Mouse (Mus musculus) cerebellum, adult 2 months (tissue): ENCODE measurements around the gene Gpr1.

Experiments
- CTCF ChIP-seq: fragments of 200-500 bp; IDR thresholded peaks from 2 replicates; pipeline ENCODE4 v1.5.1; 2011; ENCODE audit warnings: low read depth, mild to moderate bottlenecking, control low read depth, low read length, moderate library complexity, borderline replicate concordance; ENCODE audit not compliant: insufficient read depth
- POLR2A ChIP-seq: fragments of 200-500 bp; IDR thresholded peaks from 2 replicates; pipeline ENCODE4 v1.6.1; 2011; ENCODE audit warnings: low read length, control low read depth, borderline replicate concordance; ENCODE audit not compliant: insufficient read depth

DNA sequence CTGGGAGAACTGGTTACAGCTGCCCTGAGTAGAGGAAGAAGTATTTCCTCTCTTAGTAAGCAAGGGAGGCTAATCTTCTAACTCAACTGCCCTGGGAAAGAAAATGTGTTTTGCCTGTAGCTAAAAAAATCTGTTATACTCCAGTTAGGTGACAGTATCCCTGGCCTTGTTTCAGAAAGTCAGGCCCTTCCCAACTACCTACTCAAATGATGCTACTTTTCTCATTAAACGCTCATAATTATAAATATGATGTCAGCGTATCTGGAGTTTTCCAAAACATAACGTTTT, at the start of gene Gpr1:
- TF ChIP-seq POLR2A (no peak), CTCF (no peak)
